Mouse (Mus musculus): ENCODE results near the gene Vmn1r57. TPM values are rescaled to one million over a fixed set of nuclear protein-coding genes. Genes with fewer than 3 reads are reported as not detected.
"Not testable (repeated sequence)": the region's sequence is repeated elsewhere in the genome, so short reads cannot be mapped to it uniquely, and the experiment has no call there.

Vmn1r57 gene
- not detected for total RNA-seq (2021)
- long read RNA-seq, experiment 1, result 0 reads
- long read RNA-seq, experiment 2, result 0 reads

- intact Hi-C loops (cut with DNase I); DNase-seq: not testable (repeated sequence)
Measured at GRCm38 (mm10) chr7:5218193-5218592, at the start of gene Vmn1r57. Gene Vmn1r57, plus strand, starts transcription at chr7:5218493.

- DNase-seq; intact Hi-C loops (cut with DNase I): not testable (repeated sequence)
Measured at GRCm38 (mm10) chr7:5196647-5197046, 21.6 kb upstream of the Vmn1r57 start, which contains the start of gene Vmn1r56. Gene Vmn1r56, minus strand, starts transcription at chr7:5196747.

- intact Hi-C loops (cut with DNase I), result no loop called here
- no peak for DNase-seq
Measured at GRCm38 (mm10) chr7:5263051-5263450, 44.8 kb downstream of the Vmn1r57 start.

Other genes starting within 250 kb of the Vmn1r57 start
- gene Sbk3, start 247.3 kb upstream of the Vmn1r57 start, total RNA-seq (2021), result 10 to 100 TPM; 14.9 to 37.3 TPM
- gene Zfp579, start 222.3 kb upstream of the Vmn1r57 start, total RNA-seq (2021), result 10 to 100 TPM; 14.3 to 18.1 TPM
- 1 to 10 TPM; 8.1 to 8.6 TPM for gene Zfp524, start 204.1 kb upstream of the Vmn1r57 start, total RNA-seq (2021)
- 10 to 100 TPM; 17.0 to 20.2 TPM for gene Fiz1, start 203.8 kb upstream of the Vmn1r57 start, total RNA-seq (2021)
- not detected for gene Gm44973, start 203.0 kb upstream of the Vmn1r57 start, total RNA-seq (2021)
- gene Zfp865, start 198.1 kb upstream of the Vmn1r57 start, total RNA-seq (2021), result 10 to 100 TPM; 18.2 to 19.9 TPM
- gene Ccdc106, start 197.9 kb upstream of the Vmn1r57 start, total RNA-seq (2021), result under 1 TPM; 0.17 TPM
- gene 4632433K11Rik, start 184.4 kb upstream of the Vmn1r57 start, total RNA-seq (2021), result not detected
- 1 to 10 TPM; 5.0 to 6.6 TPM for gene Zfp784, start 180.0 kb upstream of the Vmn1r57 start, total RNA-seq (2021)
- gene Zfp580, start 167.0 kb upstream of the Vmn1r57 start, total RNA-seq (2021), result 1 to 10 TPM; 5.5 to 7.9 TPM
- gene U2af2, start 156.3 kb upstream of the Vmn1r57 start, total RNA-seq (2021), result 10 to 100 TPM; 85.6 to 94.1 TPM
- gene Epn1, start 138.3 kb upstream of the Vmn1r57 start, total RNA-seq (2021), result 100 to 1,000 TPM; 181 TPM
- not detected for gene Rfpl4, start 101.5 kb upstream of the Vmn1r57 start, total RNA-seq (2021)
- gene Rasl2-9, start 92.5 kb upstream of the Vmn1r57 start, total RNA-seq (2021), result 1 to 10 TPM; 5.3 to 5.8 TPM
- not detected for gene Vmn1r55, start 68.8 kb upstream of the Vmn1r57 start, total RNA-seq (2021)
- gene Vmn1r56, start 21.7 kb upstream of the Vmn1r57 start, total RNA-seq (2021), result not detected
- not detected for gene Gm5065, start 132.0 kb downstream of the Vmn1r57 start, total RNA-seq (2021)
- not detected for gene Nlrp2, start 132.5 kb downstream of the Vmn1r57 start, total RNA-seq (2021)
- gene Vmn1r58, start 194.9 kb downstream of the Vmn1r57 start, total RNA-seq (2021), result not detected
- gene Vmn1r59, start 238.3 kb downstream of the Vmn1r57 start, total RNA-seq (2021), result not detected

Measured in heart, postnatal 14 days (tissue).